Mouse (Mus musculus): ENCODE data around the gene Paqr9.
A peak's percentile ranks its signal among the peaks of the same experiment; 100 is the strongest.

Paqr9 gene

GRCm38 (mm10) chr9:95544598-95544997 lies 14.9 kb upstream of the Paqr9 start:
- DNase-seq (ENCODE audit: low spot score in 2 of 2), result no peak

DNA sequence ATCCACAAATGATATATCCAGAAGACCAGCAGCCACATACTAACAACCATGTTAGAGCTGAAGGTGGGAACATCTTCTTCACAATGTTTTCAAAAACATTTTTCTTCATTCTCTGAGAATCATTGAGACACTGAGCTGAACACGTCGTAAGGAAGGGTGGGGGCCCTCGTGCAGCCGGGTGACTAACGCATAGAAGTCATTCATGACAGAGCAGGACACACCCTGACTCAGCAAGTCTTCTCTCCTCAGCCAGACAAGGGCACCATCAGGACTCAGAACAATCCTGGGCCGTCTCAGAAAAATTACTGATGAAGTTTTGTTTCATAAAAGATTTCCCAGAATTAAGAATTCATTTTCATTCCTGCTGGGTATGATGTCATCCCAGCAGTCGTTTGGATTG lies 12.8 kb upstream of the Paqr9 start:
- DNase-seq (ENCODE audit: low spot score in 2 of 2), result peak; percentile 40 to 64

DNA sequence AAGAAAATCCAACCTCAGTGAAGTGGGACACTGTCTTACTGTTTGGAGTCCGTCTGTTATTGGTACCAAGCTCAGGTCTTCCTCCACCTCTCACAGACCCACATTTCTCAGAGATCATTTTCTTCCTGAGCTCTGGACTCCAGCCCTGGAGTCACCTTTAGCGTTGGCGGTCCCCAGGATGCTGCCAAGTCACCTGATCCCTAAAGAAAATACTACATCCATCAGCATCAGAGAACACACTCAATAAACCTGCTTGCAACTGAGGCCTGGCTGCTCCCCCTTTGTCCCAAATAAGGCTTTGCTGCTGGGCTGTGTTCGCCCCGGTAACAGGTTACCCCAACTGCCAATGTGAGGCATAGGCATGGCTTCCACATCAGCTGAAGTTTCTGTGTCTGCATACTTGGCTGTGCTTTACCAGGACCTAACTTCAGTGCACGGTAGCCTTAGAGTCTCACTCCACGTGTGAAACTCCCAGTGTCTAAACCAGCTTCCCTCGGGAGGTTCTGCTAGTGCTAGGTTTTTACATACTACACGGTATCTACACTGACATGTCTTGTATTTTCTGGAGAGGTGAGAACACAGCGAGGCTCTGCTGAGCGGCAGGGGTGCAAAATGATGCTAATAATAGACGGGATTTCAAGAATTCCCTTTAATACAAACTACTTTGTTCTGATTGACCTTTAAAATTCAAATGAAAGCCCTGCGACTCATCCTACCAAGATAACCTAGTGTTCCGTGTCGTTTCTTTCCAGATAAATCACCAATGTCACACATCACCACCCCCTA lies 9.6 kb upstream of the Paqr9 start:
- DNase-seq (ENCODE audit: low spot score in 2 of 2), result no peak

DNA sequence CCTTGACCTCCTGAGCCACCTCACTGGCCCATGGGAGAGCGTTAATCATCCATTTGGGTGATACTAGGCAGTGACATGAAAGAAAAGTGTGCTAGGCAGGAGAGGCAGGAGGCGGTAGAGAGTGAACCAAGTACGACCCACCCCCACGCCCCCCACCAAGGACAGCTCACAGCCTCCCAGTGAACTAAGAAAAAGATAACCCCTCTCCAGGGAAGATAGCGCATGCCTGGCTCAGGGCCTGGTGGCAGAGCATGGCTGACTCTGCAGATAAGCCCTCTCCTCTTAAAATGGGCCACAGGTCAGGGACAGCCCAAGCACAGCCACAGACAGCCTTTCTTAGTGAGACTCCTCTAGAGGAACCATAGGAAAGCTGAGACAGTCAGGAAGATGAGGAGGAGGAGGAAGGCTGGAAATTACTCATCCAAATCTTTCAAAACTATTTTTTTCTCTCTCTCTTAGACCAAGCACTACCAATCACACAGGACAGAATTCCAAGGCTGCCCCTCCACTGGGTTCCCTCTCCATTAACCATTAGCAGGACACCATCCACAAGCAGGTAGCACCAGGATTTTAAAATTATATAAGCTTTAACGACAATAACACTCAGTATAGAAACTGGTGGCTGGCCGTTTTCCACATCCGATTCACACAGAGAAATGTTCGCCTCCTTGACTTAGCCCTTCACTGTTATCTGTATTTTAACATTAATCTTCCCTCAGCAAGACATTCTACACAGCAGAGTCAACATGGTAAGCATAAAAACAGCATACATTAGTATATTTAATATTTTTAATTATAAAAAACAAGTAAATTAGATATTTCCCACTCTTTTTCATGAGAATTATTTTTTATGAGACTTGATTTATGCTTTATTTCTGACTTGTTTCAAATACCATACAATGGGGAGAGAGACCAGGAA lies 8.3 kb upstream of the Paqr9 start:
- peak; percentile 57 to 68 for DNase-seq (ENCODE audit: low spot score in 2 of 2)

DNA sequence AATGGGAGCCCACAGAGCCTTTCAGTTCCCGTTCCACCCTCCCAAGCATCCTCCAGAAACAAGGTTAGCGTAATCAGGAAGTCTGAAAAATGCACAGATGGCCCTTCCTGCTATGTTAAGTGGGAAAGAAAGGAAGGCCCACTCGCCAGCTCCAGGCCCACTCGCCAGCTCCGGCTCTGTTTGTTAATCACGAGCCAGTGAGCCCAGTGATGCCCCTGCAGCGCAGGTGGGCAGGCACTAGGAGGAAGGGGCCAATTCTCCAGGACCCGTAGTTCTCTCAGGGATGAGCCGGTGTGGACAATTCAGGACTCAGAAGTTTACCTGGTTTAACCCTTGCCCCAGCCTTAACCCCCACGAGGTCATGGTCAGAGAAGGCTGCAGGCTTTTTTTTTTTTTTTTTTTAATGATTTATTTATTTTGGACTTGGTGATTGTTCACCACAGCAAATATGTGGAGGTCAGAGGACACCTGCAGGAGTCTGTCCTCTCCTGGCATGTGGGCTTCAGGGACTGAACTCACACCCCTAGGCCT lies 7.2 kb upstream of the Paqr9 start:
- DNase-seq (ENCODE audit: low spot score in 2 of 2), result no peak

DNA sequence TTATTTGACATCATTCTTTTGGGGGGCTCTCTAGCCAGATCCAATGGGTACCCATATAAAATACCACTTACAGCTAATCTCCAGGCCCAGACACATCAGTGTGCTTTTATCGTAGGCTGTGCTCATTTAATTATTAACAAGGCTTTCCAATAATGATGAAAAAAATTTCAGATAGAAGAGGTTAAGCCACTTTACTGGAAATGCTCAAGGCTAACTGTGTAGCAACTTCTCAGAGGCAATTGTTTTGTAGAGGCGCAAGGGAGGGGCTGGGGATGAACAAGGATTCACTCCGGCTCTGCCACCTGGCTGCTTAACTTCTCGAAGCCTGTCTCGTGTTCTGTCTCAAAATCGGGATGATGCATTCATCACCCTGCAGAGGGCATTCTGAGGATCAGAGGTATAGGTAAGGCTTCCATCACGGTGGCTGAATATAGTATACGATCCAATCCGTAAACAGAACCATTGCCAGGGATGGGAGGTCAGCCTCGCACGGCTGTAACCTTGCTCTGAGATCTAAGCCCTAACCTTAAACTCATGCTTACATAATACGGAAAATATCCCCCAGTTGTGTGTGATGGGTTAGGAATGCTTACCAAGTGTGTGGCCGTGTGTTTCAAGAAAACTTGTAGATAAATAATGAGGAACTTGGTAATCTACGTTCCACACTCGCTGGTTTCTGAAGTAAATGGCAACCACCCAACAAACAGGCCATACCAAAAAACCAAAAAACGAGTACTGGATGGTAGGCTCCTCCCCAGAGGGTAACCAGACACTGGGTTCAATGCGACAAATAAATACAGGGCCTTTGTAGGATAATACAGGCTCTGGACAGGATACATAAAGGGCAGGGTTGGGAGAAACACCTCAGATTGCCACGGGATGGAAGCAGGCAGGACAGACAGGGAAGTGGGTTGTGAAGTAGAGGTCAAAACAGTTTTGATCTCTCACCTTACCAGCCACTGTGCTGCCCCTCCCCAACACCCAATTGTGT lies 4.9 kb upstream of the Paqr9 start:
- DNase-seq (ENCODE audit: low spot score in 2 of 2), result peak; percentile 47 to 78

DNA sequence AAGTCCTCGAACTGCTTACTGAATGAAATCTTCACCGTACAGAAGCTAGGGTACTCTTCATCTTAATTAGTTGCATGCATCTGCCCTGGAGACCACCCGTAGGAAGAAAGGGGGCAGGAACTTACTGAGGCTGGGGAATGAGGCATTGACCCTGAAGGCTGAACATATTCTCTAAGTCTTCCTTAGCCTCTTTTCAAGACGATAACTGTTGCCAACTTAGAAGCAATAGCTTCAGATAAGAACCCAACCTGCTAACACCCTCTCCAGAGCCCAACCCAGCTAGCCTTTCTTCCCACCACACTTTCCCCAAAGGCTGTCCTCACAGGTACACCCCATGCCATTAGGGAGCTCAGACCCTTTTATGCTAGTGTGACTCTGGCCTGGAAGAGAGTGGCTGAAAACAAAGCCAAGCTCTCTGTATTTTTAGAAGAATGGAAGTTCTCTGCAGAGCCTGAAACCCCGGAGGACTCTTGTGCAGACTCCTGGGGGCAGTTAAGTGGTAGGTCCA lies 4.2 kb upstream of the Paqr9 start:
- peak in 1 of 2 experiments; percentile 21 for DNase-seq (ENCODE audit: low spot score in 2 of 2)

GRCm38 (mm10) chr9:95556067-95556512 lies 3.4 kb upstream of the Paqr9 start:
- peak; percentile 26 to 60 for DNase-seq (ENCODE audit: low spot score in 2 of 2)

GRCm38 (mm10) chr9:95557722-95558121 lies 1.7 kb upstream of the Paqr9 start:
- DNase-seq (ENCODE audit: low spot score in 2 of 2), result no peak

DNA sequence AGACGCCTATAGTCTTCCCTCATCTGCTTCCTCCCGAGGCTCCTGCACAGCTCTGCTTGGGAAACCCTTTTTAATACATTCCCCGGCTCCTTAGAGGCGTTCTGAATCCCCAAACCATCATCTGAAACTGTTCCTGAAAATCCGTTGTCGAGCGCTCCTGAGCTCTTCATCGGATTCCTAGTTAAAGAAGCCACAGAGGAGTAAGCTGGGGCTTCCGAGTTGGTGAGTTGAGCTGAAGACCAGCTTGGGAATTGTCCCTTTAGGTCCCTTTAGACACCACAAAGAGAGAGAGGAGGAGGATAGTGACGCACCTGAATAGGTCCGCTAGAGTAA lies 765 bp upstream of the Paqr9 start:
- DNase-seq (ENCODE audit: low spot score in 2 of 2), result no peak

DNA sequence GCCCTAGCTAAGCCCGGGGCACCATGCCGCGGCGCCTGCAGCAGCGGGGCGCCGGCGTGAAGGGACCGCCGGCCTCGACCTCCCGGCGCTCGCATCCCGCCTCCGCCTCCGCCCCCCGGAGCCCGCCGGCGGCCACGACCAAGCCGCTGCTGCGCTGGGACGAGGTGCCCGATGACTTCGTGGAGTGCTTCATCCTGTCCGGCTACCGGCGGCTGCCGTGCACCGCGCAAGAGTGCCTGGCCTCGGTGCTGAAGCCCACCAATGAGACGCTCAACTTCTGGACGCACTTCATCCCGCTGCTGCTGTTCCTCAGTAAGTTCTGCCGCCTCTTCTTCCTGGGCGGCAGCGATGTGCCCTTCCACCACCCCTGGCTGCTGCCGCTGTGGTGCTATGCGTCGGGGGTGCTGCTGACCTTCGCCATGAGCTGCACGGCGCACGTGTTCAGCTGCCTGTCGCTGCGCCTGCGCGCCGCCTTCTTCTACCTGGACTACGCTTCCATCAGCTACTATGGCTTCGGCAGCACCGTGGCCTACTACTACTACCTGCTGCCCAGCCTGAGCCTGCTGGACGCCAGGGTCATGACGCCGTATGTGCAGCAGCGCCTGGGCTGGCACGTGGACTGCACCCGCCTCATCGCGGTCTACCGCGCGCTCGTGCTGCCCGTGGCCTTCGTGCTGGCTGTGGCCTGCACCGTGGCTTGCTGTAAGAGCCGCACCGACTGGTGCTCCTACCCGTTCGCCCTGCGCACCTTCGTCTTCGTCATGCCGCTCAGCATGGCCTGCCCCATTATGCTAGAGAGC lies 679 bp downstream of the Paqr9 start:
- DNase-seq (ENCODE audit: low spot score in 2 of 2), result peak in 1 of 2 experiments; percentile 18

GRCm38 (mm10) chr9:95564047-95564446 lies 4.6 kb downstream of the Paqr9 start:
- no peak for DNase-seq (ENCODE audit: low spot score in 2 of 2)

- no peak for DNase-seq (ENCODE audit: low spot score in 2 of 2)
Observed at GRCm38 (mm10) chr9:95566394-95566793, 6.9 kb downstream of the Paqr9 start.

GRCm38 (mm10) chr9:95566931-95567330 lies 7.5 kb downstream of the Paqr9 start:
- DNase-seq (ENCODE audit: low spot score in 2 of 2), result no peak

- DNase-seq (ENCODE audit: low spot score in 2 of 2), result no peak
Observed at GRCm38 (mm10) chr9:95569249-95569648, 9.8 kb downstream of the Paqr9 start.

- DNase-seq (ENCODE audit: low spot score in 2 of 2), result no peak
Observed at GRCm38 (mm10) chr9:95569966-95570365, 10.5 kb downstream of the Paqr9 start.

GRCm38 (mm10) chr9:95570604-95571003 lies 11.1 kb downstream of the Paqr9 start:
- no peak for DNase-seq (ENCODE audit: low spot score in 2 of 2)

GRCm38 (mm10) chr9:95571494-95571893 lies 12.0 kb downstream of the Paqr9 start:
- no peak for DNase-seq (ENCODE audit: low spot score in 2 of 2)

DNA sequence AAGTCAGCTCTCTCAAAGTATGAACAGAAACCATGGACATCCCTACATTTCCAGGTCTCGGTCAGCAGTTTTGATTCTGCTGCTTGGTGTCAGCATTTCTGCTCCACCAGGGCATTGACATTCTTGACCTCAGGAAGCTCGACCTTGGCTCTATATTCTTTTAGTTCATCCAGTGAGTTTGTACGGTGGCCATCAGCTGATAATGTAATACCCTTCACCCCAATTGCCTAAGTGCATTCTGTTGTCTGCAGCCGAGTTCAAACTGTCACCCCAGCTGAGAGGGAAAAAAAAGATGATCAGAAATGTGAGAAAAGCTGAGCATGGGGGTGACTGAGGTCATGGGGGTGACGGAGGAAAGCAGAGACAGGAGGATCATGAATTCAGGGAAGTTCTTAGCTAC lies 13.1 kb downstream of the Paqr9 start:
- peak in 1 of 2 experiments; percentile 11 for DNase-seq (ENCODE audit: low spot score in 2 of 2)

GRCm38 (mm10) chr9:95574116-95574515 lies 14.7 kb downstream of the Paqr9 start:
- DNase-seq (ENCODE audit: low spot score in 2 of 2), result no peak
